Mouse (Mus musculus): ENCODE data around the gene Lhfpl2.

- TF ChIP-seq CTCF (IDR thresholded peaks at IDR 0.05; ENCODE audit: extremely low read depth, insufficient read depth, low read length) (no peak), POLR2A (IDR thresholded peaks at IDR 0.05; ENCODE audit: extremely low read depth, insufficient read depth, low read length) (no peak)
These were observed 95.2 kb downstream of the Lhfpl2 start for GRCm38 (mm10) chr13:94152836-94153235.

Data from cortical plate, adult 2 months (tissue).